Mouse (Mus musculus) midbrain, embryonic 15.5 days (tissue): Measurements from ENCODE around the gene Faim2. TPM values are rescaled to one million over a fixed set of nuclear protein-coding genes. Genes with fewer than 3 reads are reported as not detected.

ENCODE experiments used
- ATAC-seq: fragments of 200-750 bp; cut with Nextera tagmentation; replicated peaks from 2 replicates; pipeline ENCODE4 v1.8.0; 2017; ENCODE audit warnings: moderate TSS enrichment
- H3K27ac ChIP-seq: fragments of 300-500 bp; sonication (generic); 2 replicates; pipeline ENCODE4 v1.5.1; 2015; ENCODE audit warnings: mild to moderate bottlenecking, inconsistent platforms
- H3K27me3 ChIP-seq: fragments of 300-500 bp; sonication (generic); replicated peaks from 2 replicates; pipeline ENCODE4 v1.6.1; 2015; ENCODE audit warnings: inconsistent platforms
- H3K36me3 ChIP-seq: fragments of 300-500 bp; sonication (generic); replicated peaks from 2 replicates; pipeline ENCODE4 v1.6.1; 2015; ENCODE audit warnings: inconsistent platforms
- H3K4me1 ChIP-seq: fragments of 300-500 bp; sonication (generic); 2 replicates; pipeline ENCODE4 v1.6.1; 2015; ENCODE audit warnings: inconsistent platforms
- H3K4me2 ChIP-seq: fragments of 300-500 bp; sonication (generic); 2 replicates; pipeline ENCODE4 v1.6.1; 2015; ENCODE audit warnings: inconsistent platforms, mild to moderate bottlenecking, moderate library complexity
- H3K4me3 ChIP-seq: fragments of 300-500 bp; sonication (generic); 2 replicates; pipeline ENCODE4 v1.5.1; 2015; ENCODE audit warnings: mild to moderate bottlenecking, inconsistent platforms
- H3K9ac ChIP-seq: fragments of 300-500 bp; sonication (generic); 2 replicates; pipeline ENCODE4 v1.6.1; 2015; ENCODE audit warnings: mild to moderate bottlenecking, inconsistent platforms
- H3K9me3 ChIP-seq: fragments of 300-500 bp; sonication (generic); 2 replicates; pipeline ENCODE4 v1.6.1; 2016; ENCODE audit warnings: inconsistent platforms
- WGBS: fragments of 180-500 bp; shearing (Covaris S2); methylation state at CpG from one replicate; pipeline ENCODE4 v1.1.7; 2015; ENCODE audit warnings: mixed read lengths; 5-methylcytosine and 5-hydroxymethylcytosine counted together
- polyA plus RNA-seq: library from polyadenylated mRNA; unstranded; fragments of >200 nt; fragmentation: Nextera tagmentation; extraction: Ambion mirVana; gene quantifications from 2 replicates; pipeline ENCODE4 v1.2.1, GENCODE M21; 2015

Gene Faim2
- polyA plus RNA-seq, 1 experiment from 2014 or later: 45.9 TPM

- H3K27me3 ChIP-seq: no peaks in the 10 kb centered on the region
- peak; percentile 88 for ATAC-seq
- 45% methylated on average over 11 of the region's 11 CpGs for WGBS
- H3K4me2 ChIP-seq: no peak overlapping the region
- peaks cover 13% of the 10 kb centered on the region for H3K4me1 ChIP-seq
- peak overlapping the region; percentile 60 for H3K27ac ChIP-seq
- no peak overlapping the region for H3K4me3 ChIP-seq
- H3K36me3 ChIP-seq: no peaks in the 10 kb centered on the region
- H3K9ac ChIP-seq: no peak overlapping the region
- H3K9me3 ChIP-seq: no peaks in the 10 kb centered on the region
Measured at GRCm38 (mm10) chr15:99536889-99537862, 9.2 kb upstream of the Faim2 start.

- no peak overlapping the region for H3K27ac ChIP-seq
- H3K4me1 ChIP-seq: peaks cover 21% of the 10 kb centered on the region
- 59% methylated on average over 3 of the region's 3 CpGs for WGBS
- no peak for ATAC-seq
- no peak overlapping the region for H3K4me2 ChIP-seq
- no peak overlapping the region for H3K9ac ChIP-seq
- H3K9me3 ChIP-seq: no peaks in the 10 kb centered on the region
- H3K4me3 ChIP-seq: no peak overlapping the region
- H3K36me3 ChIP-seq: no peaks in the 10 kb centered on the region
- H3K27me3 ChIP-seq: no peaks in the 10 kb centered on the region; the same call in 1 of the 2 replicates
Measured at GRCm38 (mm10) chr15:99532023-99532422, 4.1 kb upstream of the Faim2 start.

- Histone ChIP-seq H3K9me3 (no peaks in the 10 kb centered on the region), H3K27ac (no peak overlapping the region), H3K4me2 (no peak overlapping the region), H3K4me1 (peaks cover 25% of the 10 kb centered on the region), H3K9ac (no peak overlapping the region), H3K27me3 (no peaks in the 10 kb centered on the region; the same call in 1 of the 2 replicates), H3K36me3 (no peaks in the 10 kb centered on the region), H3K4me3 (no peak overlapping the region)
- WGBS: 42% methylated on average over 6 of the region's 6 CpGs
- no peak for ATAC-seq
Measured at GRCm38 (mm10) chr15:99531146-99531545, 3.2 kb upstream of the Faim2 start.

- 54% methylated on average over 2 of the region's 2 CpGs for WGBS
Measured at GRCm38 (mm10) chr15:99526681-99527080, 1.3 kb downstream of the Faim2 start.

GRCm38 (mm10) chr15:99520306-99520705 is 7.7 kb downstream of the Faim2 start:
- Histone ChIP-seq H3K27ac (no peak overlapping the region), H3K4me3 (no peak overlapping the region), H3K4me2 (no peak overlapping the region), H3K27me3 (no peaks in the 10 kb centered on the region), H3K4me1 (no peaks in the 10 kb centered on the region), H3K9ac (no peak overlapping the region), H3K9me3 (no peaks in the 10 kb centered on the region), H3K36me3 (no peaks in the 10 kb centered on the region)
- WGBS: 77% methylated on average over 7 of the region's 7 CpGs
- no peak for ATAC-seq

More at GRCm38 (mm10) chr15:99526681-99527080, 1.3 kb downstream of the Faim2 start:
- ATAC-seq: peak; percentile 38; the same call in 1 of the 2 replicates
- Histone ChIP-seq H3K9me3 (no peaks in the 10 kb centered on the region), H3K27me3 (no peaks in the 10 kb centered on the region; the same call in 1 of the 2 replicates), H3K9ac (peak overlapping the region; percentile 50; the same call in 1 of the 2 replicates), H3K4me3 (peak overlapping the region; percentile 40), H3K27ac (peak overlapping the region; percentile 87), H3K4me2 (peak overlapping the region; percentile 77), H3K36me3 (no peaks in the 10 kb centered on the region), H3K4me1 (peaks cover 29% of the 10 kb centered on the region)

GRCm38 (mm10) chr15:99519626-99520025 is 8.3 kb downstream of the Faim2 start:
- no peak for ATAC-seq
- Histone ChIP-seq H3K36me3 (no peaks in the 10 kb centered on the region), H3K4me2 (no peak overlapping the region), H3K27me3 (no peaks in the 10 kb centered on the region), H3K4me1 (no peaks in the 10 kb centered on the region), H3K27ac (no peak overlapping the region), H3K4me3 (no peak overlapping the region), H3K9ac (no peak overlapping the region), H3K9me3 (no peaks in the 10 kb centered on the region)
- 89% methylated on average over 9 of the region's 9 CpGs for WGBS

- no peak overlapping the region for H3K9ac ChIP-seq
- H3K4me2 ChIP-seq: no peak overlapping the region
- WGBS: 55% methylated on average over 7 of the region's 7 CpGs
- H3K4me3 ChIP-seq: no peak overlapping the region
- H3K27ac ChIP-seq: no peak overlapping the region
- no peaks in the 10 kb centered on the region for H3K9me3 ChIP-seq
- no peaks in the 10 kb centered on the region for H3K36me3 ChIP-seq
- H3K27me3 ChIP-seq: no peaks in the 10 kb centered on the region
- no peaks in the 10 kb centered on the region for H3K4me1 ChIP-seq
- no peak for ATAC-seq
Measured at GRCm38 (mm10) chr15:99517715-99518114, 10.2 kb downstream of the Faim2 start.

- Histone ChIP-seq H3K4me1 (no peaks in the 10 kb centered on the region), H3K9me3 (no peaks in the 10 kb centered on the region), H3K36me3 (no peaks in the 10 kb centered on the region), H3K27me3 (no peaks in the 10 kb centered on the region), H3K27ac (no peak overlapping the region), H3K4me3 (no peak overlapping the region), H3K9ac (no peak overlapping the region), H3K4me2 (no peak overlapping the region)
- WGBS: 65% methylated on average over 8 of the region's 8 CpGs
- no peak for ATAC-seq
Measured at GRCm38 (mm10) chr15:99516715-99517114, 11.2 kb downstream of the Faim2 start.

GRCm38 (mm10) chr15:99511797-99512525 is 16.0 kb downstream of the Faim2 start:
- no peak for ATAC-seq

GRCm38 (mm10) chr15:99510621-99511020 is 17.3 kb downstream of the Faim2 start:
- Histone ChIP-seq H3K9ac (no peak overlapping the region), H3K36me3 (no peaks in the 10 kb centered on the region), H3K9me3 (no peaks in the 10 kb centered on the region), H3K27me3 (no peaks in the 10 kb centered on the region), H3K4me1 (no peaks in the 10 kb centered on the region), H3K4me2 (no peak overlapping the region), H3K27ac (no peak overlapping the region), H3K4me3 (no peak overlapping the region)
- ATAC-seq: no peak
- WGBS: 88% methylated on average over 3 of the region's 3 CpGs

More at GRCm38 (mm10) chr15:99511797-99512525, 16.0 kb downstream of the Faim2 start:
- Histone ChIP-seq H3K4me1 (no peaks in the 10 kb centered on the region), H3K4me2 (no peak overlapping the region), H3K9ac (no peak overlapping the region), H3K36me3 (no peaks in the 10 kb centered on the region), H3K4me3 (no peak overlapping the region), H3K9me3 (no peaks in the 10 kb centered on the region), H3K27me3 (no peaks in the 10 kb centered on the region), H3K27ac (no peak overlapping the region)
- WGBS: 83% methylated on average over 15 of the region's 15 CpGs

GRCm38 (mm10) chr15:99509840-99510239 is 18.1 kb downstream of the Faim2 start:
- no peak overlapping the region for H3K4me2 ChIP-seq
- H3K9ac ChIP-seq: no peak overlapping the region
- H3K9me3 ChIP-seq: no peaks in the 10 kb centered on the region
- H3K27ac ChIP-seq: no peak overlapping the region
- no peaks in the 10 kb centered on the region for H3K4me1 ChIP-seq
- H3K4me3 ChIP-seq: no peak overlapping the region
- H3K36me3 ChIP-seq: no peaks in the 10 kb centered on the region
- H3K27me3 ChIP-seq: no peaks in the 10 kb centered on the region
- WGBS: 90% methylated on average over 7 of the region's 7 CpGs
- ATAC-seq: no peak

- ATAC-seq: no peak
- Histone ChIP-seq H3K27ac (no peak overlapping the region), H3K27me3 (no peaks in the 10 kb centered on the region), H3K36me3 (no peaks in the 10 kb centered on the region), H3K4me1 (peaks cover 12% of the 10 kb centered on the region), H3K9ac (no peak overlapping the region), H3K4me2 (no peak overlapping the region), H3K9me3 (no peaks in the 10 kb centered on the region), H3K4me3 (no peak overlapping the region)
- 79% methylated on average over 15 of the region's 15 CpGs for WGBS
Measured at GRCm38 (mm10) chr15:99505324-99506095, 22.5 kb downstream of the Faim2 start.
